Mouse (Mus musculus) gonadal fat pad, adult 2 months (tissue): ENCODE data around the gene Blvra. TPM values are rescaled to one million over a fixed set of nuclear protein-coding genes. Genes with fewer than 3 reads are reported as not detected.
A peak's percentile ranks its signal among the peaks of the same experiment; 100 is the strongest.

Experiments used
- DNase-seq: peaks from one replicate; pipeline ENCODE4 v3.0.0-alpha.2; 2012; ENCODE audit warnings: low read depth
- polyA plus RNA-seq: library from polyadenylated mRNA; depleted of rRNA; stranded (reverse); fragments of >200 nt; gene quantifications from 2 replicates; pipeline ENCODE4 v1.2.3, GENCODE M21; 2012; rRNA removed

Blvra gene
- polyA plus RNA-seq, 1 experiment: 18.6 TPM

DNA sequence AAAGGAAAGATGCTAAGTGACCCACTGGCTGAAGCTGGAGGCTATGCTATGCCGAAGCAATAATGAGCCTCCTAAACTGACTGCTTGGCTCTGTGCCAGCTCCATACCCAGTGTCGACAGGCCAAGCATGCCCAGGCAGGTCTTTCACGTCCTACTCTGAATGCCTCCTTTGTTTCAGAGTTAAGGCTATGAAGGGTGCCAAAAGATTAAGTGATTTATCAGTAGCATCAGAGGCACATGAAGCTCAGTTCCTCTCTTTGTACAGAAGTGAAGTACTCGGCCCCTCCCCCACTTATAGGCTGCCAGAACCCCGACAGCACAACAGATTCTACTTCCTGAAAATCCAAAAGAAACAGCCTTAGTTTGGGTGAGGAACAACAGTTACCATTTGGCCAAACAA lies 66.5 kb downstream of the Blvra start:
- DNase-seq: peak; percentile 99

DNA sequence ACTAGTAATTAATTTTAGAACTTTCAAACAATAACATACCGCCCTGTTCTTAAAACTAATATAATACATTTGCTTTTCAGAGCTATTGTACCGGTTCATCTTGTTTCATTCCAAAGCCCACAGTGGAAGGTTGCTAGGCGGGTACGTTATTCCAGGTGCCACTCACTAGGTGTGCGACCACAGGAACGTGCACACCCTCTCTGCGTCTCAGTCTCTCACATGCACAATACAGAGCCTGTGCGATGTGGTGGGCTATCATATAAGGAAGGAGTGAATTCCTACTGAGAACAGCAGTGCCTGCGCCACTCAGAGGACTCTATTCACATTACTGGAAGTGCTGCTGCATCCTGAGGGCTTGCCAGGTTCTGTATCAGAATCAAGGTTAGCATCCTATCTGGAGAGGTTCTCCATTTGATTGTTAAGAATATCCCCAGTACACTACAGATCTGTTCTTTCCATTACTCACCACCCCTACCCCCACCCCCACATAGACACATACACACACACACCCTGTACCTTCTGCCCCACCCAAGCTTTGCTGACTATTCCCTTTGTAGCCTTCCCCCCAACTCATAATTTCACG lies 67.5 kb downstream of the Blvra start:
- DNase-seq: no peak

DNA sequence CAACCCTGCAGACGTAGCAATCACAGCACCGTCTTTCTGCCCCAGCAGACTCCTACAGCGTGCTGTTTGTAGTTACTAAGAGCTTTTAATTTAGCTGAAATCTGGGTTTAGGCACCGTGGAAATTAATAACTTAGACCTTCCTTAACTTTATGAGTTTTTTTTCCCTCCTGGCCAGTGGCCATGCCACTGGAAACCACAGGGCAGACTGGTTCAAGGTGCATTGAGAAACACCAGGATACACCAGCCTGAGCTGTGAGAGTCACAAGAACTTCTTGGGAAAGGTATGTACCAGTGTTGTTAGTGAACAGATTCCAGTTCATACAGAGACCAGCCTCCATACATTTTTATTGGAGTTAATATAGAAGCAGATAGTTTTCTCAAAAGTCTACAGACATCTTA lies 68.0 kb downstream of the Blvra start:
- DNase-seq: peak; percentile 64

DNA sequence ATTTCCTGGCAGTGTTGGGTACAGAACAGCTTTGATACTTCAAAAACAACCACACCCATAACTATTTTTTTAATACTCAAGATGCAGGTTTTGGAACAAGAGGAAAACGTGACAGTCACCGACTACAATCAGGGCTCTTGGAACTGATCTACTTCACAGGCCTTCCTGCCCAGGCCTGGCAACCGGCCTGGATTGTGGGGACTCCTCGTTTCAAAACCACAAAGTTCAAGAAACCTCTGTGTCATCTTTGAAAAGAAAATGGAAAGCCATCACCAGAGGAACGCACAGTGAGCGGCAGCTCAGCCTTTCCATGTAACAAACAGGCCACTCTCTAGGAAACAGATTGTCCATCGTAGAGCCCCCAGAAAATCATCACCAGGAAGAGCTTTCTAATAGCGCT lies 68.6 kb downstream of the Blvra start:
- no peak for DNase-seq

DNA sequence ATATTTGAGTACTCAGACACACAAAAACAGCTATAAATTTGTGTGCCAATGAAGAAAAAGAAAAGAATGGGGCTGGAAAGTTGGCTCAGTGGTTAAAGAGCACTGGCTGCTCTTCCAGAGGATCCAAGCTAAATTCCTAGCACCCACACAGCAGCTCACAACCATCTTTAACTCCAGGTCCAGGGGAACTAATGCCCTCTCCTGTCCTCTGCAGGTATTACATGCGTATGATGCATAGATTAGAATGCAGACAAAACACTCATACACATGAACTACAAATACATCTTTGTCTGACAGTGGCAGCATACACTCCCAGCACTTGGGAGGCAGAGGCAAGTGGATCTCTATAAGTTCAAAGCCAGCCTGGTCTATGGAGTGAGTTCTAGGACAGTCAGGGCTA lies 69.1 kb downstream of the Blvra start:
- no peak for DNase-seq

DNA sequence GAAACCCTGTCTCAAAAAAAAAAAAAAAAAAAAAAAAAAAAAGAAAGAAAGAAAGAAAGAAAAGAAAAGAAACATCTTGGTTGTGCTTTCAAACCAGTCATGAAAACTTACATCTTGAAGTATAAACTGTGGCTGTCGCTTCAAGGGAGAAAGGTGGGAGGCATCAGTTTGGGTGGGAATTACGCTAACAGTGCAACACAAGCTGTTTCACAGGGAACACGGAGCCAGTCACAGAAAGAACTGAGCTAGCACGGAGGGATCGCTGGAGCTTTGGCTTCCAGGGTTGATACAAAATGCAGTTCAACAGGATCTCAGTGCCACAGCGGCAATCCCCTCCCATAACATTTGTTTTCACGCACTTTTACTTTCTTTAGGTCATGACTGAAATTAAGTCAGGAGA lies 69.5 kb downstream of the Blvra start:
- DNase-seq: no peak

DNA sequence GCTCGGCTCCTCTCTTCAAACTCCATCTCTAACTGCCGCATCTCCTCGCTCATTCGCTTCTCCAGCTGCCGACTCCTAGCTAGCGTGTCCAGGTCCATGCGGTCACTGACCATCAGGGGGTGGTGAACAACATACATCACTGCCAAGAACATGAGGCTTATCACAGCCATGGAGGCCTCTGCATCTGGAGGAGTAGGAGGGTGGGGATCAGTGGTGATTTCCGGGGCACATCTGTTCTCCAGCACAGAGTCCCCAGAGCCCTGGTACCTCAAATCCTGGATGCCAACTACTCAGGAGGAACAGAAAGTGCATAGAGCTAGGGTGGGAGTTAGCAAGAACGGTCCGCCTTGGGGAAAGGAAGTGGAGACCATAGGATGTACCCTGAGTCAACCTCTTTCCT lies 71.6 kb downstream of the Blvra start:
- no peak for DNase-seq

DNA sequence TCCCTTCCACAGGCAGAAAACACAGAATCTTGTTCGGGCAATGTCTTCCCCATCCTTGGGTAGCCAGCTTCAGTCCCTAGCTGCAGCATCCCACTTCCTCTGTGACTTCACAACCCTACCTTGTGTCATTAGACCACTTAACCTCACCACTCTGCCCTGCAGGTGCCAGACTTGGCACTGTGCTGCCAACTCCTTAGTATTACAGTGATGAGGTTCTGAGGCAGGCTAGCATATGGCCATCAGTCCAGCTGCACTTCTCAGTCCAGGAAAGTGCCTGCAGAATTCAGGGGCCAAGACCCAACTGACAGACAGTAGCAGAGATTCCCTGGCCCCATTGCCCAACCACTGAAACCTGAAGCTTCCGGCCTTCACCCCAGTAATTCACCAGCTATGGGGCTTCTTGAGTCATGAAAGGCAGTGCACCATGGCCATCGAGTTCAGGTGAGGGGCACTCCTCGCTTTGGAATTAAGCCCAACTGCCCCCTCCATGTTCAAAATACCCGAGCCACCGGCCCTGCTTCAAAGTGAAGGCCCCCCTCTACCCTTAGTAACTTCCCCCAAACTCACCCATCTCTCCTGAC lies 72.2 kb downstream of the Blvra start:
- DNase-seq: no peak

DNA sequence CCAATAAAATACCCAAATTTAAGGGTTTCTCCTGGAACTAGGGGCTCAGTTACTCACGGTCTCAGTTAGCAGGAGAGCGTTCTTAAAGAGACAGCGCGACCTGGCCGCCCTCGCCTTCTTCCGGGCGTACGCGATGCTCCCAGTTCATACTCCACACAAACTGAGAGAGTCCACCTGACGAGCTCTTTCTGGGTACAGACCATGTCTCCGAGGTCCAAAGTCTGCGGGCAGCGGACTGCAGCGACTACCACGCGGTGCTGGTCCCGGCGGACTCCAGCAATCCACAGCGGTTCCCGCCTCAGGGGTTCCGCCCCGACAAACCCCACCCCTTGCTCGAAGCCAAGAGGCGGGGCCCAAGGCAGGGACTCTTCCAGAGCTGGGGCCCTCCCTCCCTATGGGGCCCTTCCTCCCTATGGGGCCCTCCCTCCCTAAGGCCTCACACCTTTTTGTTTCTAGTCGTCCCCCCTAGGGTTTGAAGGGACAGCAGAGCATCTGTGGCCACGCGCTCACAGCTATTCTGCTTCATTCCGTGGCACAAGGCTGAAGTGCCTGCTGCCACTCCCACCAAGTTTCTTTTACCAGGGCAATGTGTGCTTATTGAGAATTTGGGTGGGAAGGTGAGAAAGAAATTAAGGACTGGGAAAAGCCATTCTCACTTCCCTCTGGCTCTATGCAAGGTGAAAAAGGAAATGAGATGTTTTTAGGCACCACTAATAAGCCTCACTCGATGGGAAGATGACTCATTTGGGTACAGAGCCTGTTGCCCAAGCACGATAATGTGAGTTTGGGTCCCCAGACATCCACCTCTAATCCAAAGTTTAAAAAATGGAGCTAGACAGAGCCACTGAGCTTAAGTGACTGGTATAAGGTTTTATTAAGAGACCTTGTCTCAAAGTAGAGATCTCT lies 72.9 kb downstream of the Blvra start, which contains the start of gene Itpripl1:
Gene Itpripl1 (minus strand): TSS at position 285 of the 906 bp plus-strand sequence.
- no peak for DNase-seq

DNA sequence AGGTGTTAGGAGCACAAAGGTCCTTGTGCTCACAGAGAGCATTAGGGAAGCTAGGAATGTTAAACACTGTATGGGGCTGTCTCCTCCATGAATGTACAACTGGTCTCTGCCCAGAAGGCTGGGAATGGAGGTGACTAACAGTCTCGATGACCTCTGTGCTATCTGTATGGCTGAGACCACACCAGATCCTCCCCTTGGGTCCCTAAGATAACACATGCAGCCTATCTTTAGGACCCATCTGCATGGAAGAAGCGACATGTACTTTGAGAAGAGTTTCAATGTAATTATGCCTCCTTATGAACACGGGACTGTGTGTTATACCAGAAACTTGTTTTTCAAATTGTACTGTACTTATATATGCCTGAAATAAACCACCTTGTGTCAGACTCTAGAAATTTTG lies 75.2 kb downstream of the Blvra start:
- no peak for DNase-seq

Other genes with a start within 250 kb of the Blvra start
- 8.7 and 9.8 TPM in 2 replicates for gene Trpm7, start 194.4 kb upstream of the Blvra start, polyA plus RNA-seq
- gene Sppl2a, start 137.4 kb upstream of the Blvra start, polyA plus RNA-seq: 14.6 and 15.6 TPM in 2 replicates
- gene Ap4e1, start 61.9 kb upstream of the Blvra start, polyA plus RNA-seq: 3.5 and 3.6 TPM in 2 replicates
- 0.93 and 1.1 TPM in 2 replicates for gene Ncaph, start 63.3 kb downstream of the Blvra start, polyA plus RNA-seq
- 11.6 and 14.4 TPM in 2 replicates for gene Itpripl1, start 72.8 kb downstream of the Blvra start, polyA plus RNA-seq
- gene 1810024B03Rik, start 137.6 kb downstream of the Blvra start, polyA plus RNA-seq: 2.2 and 2.8 TPM in 2 replicates
- gene Snrnp200, start 137.7 kb downstream of the Blvra start, polyA plus RNA-seq: 50.9 and 53.5 TPM in 2 replicates
- 58.5 and 66.1 TPM in 2 replicates for gene Ciao1, start 177.2 kb downstream of the Blvra start, polyA plus RNA-seq
- gene Tmem127, start 177.2 kb downstream of the Blvra start, polyA plus RNA-seq: 70.6 and 74.0 TPM in 2 replicates
- gene Stard7, start 199.6 kb downstream of the Blvra start, polyA plus RNA-seq: 35.5 and 38.2 TPM in 2 replicates